Mouse (Mus musculus) lung, postnatal 25 days (tissue): ENCODE results near the gene Mterf2.

Source experiments
- DNase-seq: peaks from one replicate; pipeline ENCODE4 v3.0.0; 2022; ENCODE audit warnings: low spot score

Gene Mterf2

DNA sequence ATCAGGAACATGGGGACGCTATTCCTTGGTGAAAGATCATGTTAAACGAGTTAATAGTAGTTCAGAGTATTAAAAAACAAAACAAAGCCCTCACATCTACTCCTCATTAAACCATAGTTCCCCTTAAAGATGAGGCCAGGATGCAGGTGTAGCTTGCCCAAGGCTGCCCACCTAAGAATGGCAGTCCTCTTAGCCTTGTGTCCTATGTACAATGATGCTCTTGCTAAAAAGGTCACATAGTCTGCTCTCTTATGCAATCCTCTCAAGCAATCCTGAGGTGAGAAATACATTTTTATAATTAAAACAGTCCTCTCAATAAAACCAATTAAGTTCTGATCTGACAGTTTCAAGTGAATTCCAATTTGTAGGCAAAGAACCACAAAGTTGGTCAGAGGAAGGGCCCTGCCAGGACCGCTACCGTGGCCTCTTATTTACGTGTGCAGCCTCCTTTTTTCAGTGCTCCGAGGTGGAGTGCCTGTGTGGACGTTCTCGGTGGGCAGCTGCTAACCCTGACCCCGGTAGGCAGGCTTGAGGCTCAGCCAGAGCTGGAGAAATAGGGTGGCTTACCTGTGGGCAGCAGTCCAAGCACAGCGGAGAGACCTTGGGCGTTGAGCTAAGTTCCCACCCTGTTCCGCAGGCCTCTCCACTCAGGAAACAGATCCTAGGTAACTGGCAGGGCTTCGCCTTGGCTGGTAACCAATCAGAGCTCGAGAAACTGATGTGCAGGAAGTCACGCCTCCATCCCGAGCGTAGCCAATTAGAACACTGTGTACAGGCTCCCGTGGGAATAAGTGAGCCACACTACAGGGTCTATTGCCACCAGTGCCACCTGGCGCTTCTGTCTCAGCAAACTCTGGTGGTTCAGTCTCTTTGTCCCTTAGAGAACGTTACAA, at the start of gene Mterf2:
Gene Mterf2 (minus strand): TSS at position 633 of the 893 bp plus-strand sequence.
- peak; percentile 98 for DNase-seq

DNA sequence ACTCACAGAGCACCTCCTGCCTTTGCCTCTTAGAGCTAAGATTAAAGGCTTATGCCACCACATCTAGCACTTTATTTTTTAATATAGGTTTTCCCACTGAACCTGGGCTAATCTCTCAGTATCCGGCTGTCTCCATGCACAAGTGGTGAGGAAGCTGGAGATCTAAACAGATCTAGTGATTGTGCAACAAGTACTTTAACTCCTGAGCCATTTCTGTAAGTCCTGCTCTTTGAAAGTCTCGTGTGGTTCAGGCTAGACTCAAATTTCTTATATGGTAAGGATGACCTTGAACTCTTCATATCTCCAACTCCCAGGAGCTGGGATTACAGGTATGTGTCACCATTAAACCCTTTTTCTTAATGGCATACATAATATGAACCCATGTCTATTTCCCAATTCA, 48.8 kb upstream of the Mterf2 start:
- DNase-seq, result no peak

GRCm38 (mm10) chr10:85165306-85165705, 37.5 kb upstream of the Mterf2 start:
- no peak for DNase-seq

DNA sequence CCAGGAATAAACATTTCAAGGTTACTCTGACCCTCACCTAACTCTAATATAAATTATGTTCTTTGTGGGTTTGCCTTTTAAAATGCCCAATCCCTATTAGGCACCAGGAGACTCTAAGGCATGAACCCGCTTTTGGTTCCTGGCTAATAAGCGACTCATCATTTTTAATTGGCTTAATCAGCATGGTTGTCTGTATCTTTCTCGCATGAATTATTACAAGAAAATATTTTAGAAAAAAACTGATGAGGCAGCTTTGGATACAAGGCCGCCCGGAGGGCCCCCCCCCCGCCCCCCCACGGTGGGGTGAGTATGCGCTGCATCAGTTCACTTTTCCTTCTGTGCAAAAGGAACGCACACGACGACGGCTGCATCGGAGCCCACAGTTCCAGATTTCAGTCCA, 37.0 kb upstream of the Mterf2 start:
- DNase-seq, result no peak

GRCm38 (mm10) chr10:85161745-85162351, 34.0 kb upstream of the Mterf2 start:
- peak; percentile 67 for DNase-seq

DNA sequence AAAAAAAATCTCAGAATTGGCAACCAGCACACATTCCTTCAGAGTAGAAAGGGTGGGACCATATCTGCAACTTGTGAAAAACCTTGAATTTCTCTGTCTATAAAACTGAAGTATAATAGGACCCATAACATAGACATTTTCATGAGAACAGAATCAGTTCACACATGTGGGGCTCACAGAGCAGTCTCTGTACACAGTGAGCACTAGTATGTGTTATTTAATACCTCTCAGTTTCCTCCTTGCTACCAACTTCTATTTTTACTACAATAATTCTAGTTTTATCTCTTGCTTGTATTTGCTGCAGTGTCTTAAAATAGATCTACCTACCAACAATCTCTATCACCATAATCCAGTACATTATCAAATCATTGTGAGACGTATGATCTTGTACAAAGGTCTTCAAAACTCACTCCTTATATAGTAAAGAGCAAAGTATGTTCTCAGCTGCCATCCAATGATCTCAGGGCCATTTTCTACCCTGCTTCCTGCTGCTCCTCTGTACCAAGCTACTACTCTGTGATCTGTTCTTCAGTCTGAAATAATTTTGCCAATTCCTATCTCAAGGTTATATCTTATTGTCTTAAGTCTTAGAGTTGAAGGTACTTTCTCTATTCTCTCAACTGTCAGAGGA, 32.3 kb upstream of the Mterf2 start:
- DNase-seq, result no peak

DNA sequence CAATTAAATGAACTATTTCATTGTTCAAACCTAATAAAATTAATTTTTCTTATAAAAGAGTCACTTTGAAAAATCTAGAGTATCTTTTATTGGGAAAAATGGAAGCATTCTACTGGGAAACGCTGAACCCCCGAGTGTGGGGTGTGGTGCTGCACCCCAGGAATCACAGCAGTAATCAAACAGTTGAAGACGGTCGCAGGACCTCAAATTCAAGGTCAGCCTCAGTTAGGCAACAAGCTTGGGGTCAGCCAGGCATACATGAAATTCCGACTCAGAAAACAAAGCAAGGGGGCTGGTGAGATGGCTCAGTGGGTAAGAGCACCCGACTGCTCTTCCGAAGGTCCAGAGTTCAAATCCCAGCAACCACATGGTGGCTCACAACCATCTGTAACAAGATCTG, 29.6 kb upstream of the Mterf2 start:
- no peak for DNase-seq

GRCm38 (mm10) chr10:85154195-85154594, 26.4 kb upstream of the Mterf2 start:
- peak; percentile 62 for DNase-seq

- DNase-seq, result no peak
Measured at GRCm38 (mm10) chr10:85149226-85149625, 21.4 kb upstream of the Mterf2 start.

GRCm38 (mm10) chr10:85146282-85146681, 18.5 kb upstream of the Mterf2 start:
- DNase-seq, result no peak

- no peak for DNase-seq
Measured at GRCm38 (mm10) chr10:85141465-85141864, 13.6 kb upstream of the Mterf2 start.

GRCm38 (mm10) chr10:85136573-85136972, 8.7 kb upstream of the Mterf2 start:
- no peak for DNase-seq

DNA sequence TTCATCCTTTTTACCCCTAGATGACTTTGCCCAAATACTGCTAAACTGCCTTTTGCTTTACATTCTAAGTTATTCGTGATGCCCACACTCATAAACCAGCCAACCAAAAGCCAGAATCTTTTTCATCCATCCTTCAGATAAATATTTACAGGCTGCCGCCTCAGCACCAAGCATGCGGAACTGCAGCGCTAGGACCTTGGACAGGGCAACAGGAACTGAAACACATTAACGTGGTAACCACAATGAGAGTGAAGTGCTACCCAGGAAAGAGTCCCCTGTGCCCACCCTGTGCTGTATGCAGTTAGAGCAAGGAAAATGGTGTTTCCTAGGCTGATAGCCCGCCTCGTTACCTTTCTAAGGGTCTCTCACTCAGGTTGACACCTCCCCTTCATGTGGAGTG, 626 bp upstream of the Mterf2 start:
- peak; percentile 29 for DNase-seq

DNA sequence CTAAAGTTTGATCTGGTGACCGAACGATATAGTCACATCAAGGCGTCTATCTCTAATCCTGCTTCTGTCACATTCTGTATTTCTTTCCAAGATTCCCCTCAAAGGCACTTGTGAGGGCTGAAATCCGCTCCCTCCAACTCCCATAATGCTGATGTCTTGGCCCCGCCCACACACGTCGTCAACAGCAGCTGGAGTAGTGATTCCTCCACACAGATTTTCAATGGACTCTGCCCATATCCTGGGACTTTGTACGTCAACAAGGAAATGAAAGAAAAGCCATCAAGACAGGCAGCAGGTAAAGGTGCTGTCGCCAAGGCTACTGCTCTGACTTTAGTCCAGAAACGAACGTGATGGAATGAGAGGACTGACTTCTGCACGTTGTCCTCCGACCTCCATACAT, 2.6 kb downstream of the Mterf2 start:
- no peak for DNase-seq

DNA sequence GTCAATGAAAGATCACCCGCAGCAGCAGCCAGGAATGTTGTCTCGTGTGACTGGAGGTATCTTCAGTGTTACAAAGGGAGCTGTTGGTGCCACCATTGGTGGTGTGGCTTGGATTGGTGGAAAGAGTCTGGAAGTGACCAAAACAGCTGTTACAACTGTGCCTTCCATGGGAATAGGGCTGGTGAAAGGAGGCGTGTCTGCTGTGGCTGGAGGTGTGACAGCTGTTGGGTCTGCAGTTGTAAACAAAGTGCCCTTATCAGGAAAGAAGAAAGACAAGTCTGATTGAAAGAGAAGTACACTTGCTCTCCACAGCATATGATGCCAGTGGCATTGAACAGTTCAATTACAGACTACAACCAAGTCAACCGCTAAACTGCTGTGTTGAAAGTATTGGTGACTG, 13.4 kb downstream of the Mterf2 start:
- DNase-seq, result no peak

- DNase-seq, result peak; percentile 39
Measured at GRCm38 (mm10) chr10:85103085-85103885, 24.5 kb downstream of the Mterf2 start.

GRCm38 (mm10) chr10:85102247-85103084, 25.4 kb downstream of the Mterf2 start, which contains the start of the genes Fhl4 and Tmem263:
Gene Fhl4 (minus strand): TSS chr10:85102495.
Gene Tmem263 (plus strand): TSS chr10:85102627.
- peak; percentile 75 for DNase-seq

GRCm38 (mm10) chr10:85101841-85102240, 26.0 kb downstream of the Mterf2 start:
- peak; percentile 7 for DNase-seq

GRCm38 (mm10) chr10:85071605-85072152, 56.1 kb downstream of the Mterf2 start:
- DNase-seq, result no peak
